Comparison of ENCODE assay signal across 32 mouse cellular contexts in the genomic region with DNA sequence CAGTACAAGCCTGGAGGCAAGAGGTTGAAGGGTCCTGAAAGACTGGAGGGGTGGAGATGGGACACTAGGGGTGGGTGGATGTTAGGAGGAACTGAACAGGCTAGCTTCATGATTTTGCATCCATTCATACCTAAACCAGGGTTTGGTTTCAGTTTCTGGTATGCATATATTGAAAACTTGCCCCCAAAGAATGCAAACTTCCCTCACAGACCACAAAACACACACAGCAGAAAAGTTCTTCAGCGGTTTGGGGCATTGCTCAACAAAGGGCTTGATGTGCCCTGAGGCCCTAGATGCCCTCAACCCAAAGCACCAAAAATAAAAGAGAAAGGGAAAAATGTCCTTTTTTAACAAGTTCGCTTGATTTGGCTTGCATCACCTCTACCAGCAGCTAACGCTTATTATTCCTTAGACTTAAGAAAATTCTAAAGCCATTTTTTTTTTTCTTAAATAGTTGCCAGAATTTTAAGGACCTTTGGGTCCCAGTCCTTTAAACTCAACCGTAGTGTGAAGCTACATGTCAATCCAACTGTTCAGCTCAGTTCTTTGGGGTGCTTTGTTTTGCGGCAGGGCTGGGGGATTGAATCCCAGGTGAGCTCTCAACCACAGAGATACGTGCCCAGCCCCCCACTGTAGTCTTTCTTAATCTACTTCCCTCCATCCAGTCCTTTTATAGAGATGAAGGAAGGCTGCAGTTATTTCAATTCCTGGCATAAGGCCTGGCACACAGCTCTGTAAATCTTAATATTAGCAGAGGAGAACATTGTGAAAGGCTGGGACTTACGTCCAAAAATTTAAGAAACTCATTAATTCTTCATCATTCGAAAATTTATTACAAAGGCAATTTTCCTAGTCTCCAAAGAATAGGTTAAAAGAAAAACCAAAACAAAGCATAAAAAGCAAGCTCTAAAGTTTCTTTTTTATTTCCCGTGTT. TPM values are rescaled to one million over a fixed set of nuclear protein-coding genes. Genes with fewer than 3 reads are reported as not detected.
DNase-seq lines count a peak whose midpoint lies in the region; ATAC-seq and TF ChIP-seq lines count a peak whose summit lies in the region.
"Had no signal": no experiment of that assay in that cellular context is flagged by ENCODE, and none has a peak within 500 bp of the region (broad histone marks: within the 10 kb centered on the region; RNA-seq: fewer than 3 reads in every experiment).

No protein-coding gene starts in this region.

- H3K4me3 ChIP-seq in liver, embryonic 14.5 days (ENCODE audit: insufficient read depth in 1 of 2, low read depth in 2 of 2, low read length in 2 of 2), result no peak overlapping the region
- no peak overlapping the region for H3K4me3 ChIP-seq in liver, embryonic 11.5 days (ENCODE audit: low read depth, low read length)
- H3K4me3 ChIP-seq: gastrocnemius, adult 2 months; hindbrain, embryonic 13.5 days; midbrain, embryonic 15.5 days had no signal

- 40% methylated on average over 9 of the region's 9 CpGs for WGBS in liver, embryonic 14.5 days (ENCODE audit: insufficient replicate concordance)
- WGBS in liver, embryonic 11.5 days, result 45% methylated on average over 9 of the region's 9 CpGs

- no peak for ATAC-seq in liver, embryonic 14.5 days (ENCODE audit: insufficient read depth)
- ATAC-seq in liver, embryonic 11.5 days (replicated peaks; ENCODE audit: low FRiP score), result no peak
- peak; percentile 58 for ATAC-seq in megakaryocyte, adult 5-6 weeks (ENCODE audit: poor library complexity, severe bottlenecking)
- no peak for ATAC-seq in monocyte, adult 5-6 weeks (replicated peaks; ENCODE audit: insufficient number of reproducible peaks, low FRiP score, low TSS enrichment, poor library complexity, severe bottlenecking)
- ATAC-seq: CD4-positive, CD25-positive, alpha-beta regulatory T cell, adult 4 months; forebrain, embryonic 13.5 days; inflammation-experienced regulatory T-cells, adult 6 months; midbrain, embryonic 15.5 days had no signal

- 0 out of 2 replicates have a peak overlapping the region, but pooled peaks have one; percentile 2 for H3K4me2 ChIP-seq in liver, embryonic 14.5 days (ENCODE audit: low read depth)
- no peak overlapping the region for H3K4me2 ChIP-seq in liver, embryonic 11.5 days
- H3K4me2 ChIP-seq: limb, embryonic 15.5 days; midbrain, embryonic 15.5 days had no signal

- no peak overlapping the region for H3K9ac ChIP-seq in liver, embryonic 14.5 days (replicated peaks)
- no peak overlapping the region for H3K9ac ChIP-seq in liver, embryonic 11.5 days (ENCODE audit: low read depth, low read length)
- H3K9ac ChIP-seq: forebrain, embryonic 13.5 days; heart, embryonic 13.5 days; hindbrain, embryonic 13.5 days; limb, embryonic 15.5 days; midbrain, embryonic 15.5 days had no signal

- DNase-seq in liver, embryonic 14.5 days (ENCODE audit: low read depth in 3 of 3, low spot score in 3 of 3), result no peak
- DNase-seq in liver, embryonic 11.5 days (ENCODE audit: low spot score), result no peak
- DNase-seq in 3T3-L1 (ENCODE audit: low read depth, low spot score), result peak; percentile 86
- peak; percentile 8 for DNase-seq in Muller cell, postnatal 12 days (ENCODE audit: inconsistent ontology term)
- DNase-seq in spleen, adult 12 weeks (ENCODE audit: low spot score), result no peak
- DNase-seq in kidney, postnatal 36 days, result no peak
- DNase-seq: adrenal gland, postnatal 10 days; cerebellum, adult 2 months; cerebellum, postnatal 36 days; gastrocnemius, adult 2 months; heart, adult 18-20 months; heart, postnatal 14 days; kidney, adult 2 months; left cerebral cortex, postnatal 4 days; lung, adult 18-20 months; right cerebral cortex, adult 18-20 months; right cerebral cortex, postnatal 4 days; thymus, adult 18-20 months had no signal

- peaks cover 16 to 35% of the 10 kb centered on the region in 2 experiments for H3K4me1 ChIP-seq in liver, embryonic 14.5 days (replicated peaks; ENCODE audit: control insufficient read depth in 2 of 2, insufficient read depth in 2 of 2, low read length in 1 of 2)
- H3K4me1 ChIP-seq in liver, embryonic 11.5 days (replicated peaks; ENCODE audit: control insufficient read depth, insufficient read depth, low read length), result peaks cover 11% of the 10 kb centered on the region

- no peak for TF ChIP-seq EP300 in liver, embryonic 14.5 days (IDR thresholded peaks at IDR 0.05; ENCODE audit: low read depth)

- no peak overlapping the region for H3K27ac ChIP-seq in liver, embryonic 14.5 days
- no peak overlapping the region for H3K27ac ChIP-seq in liver, embryonic 11.5 days (ENCODE audit: low read depth, low read length)
- H3K27ac ChIP-seq: forebrain, embryonic 13.5 days; gastrocnemius, adult 2 months; heart, embryonic 13.5 days; hindbrain, embryonic 13.5 days; kidney, postnatal 0 days; limb, embryonic 15.5 days; midbrain, embryonic 15.5 days had no signal

- peaks cover 40% of the 10 kb centered on the region for H3K27me3 ChIP-seq in liver, embryonic 14.5 days (ENCODE audit: control insufficient read depth, insufficient read depth, low read length)
- peaks cover 30% of the 10 kb centered on the region for H3K27me3 ChIP-seq in liver, embryonic 11.5 days (replicated peaks; ENCODE audit: control insufficient read depth, insufficient read depth, low read length)

- H3K9me3 ChIP-seq in liver, embryonic 14.5 days (ENCODE audit: control insufficient read depth, low read length), result no peaks in the 10 kb centered on the region
- no peaks in the 10 kb centered on the region for H3K9me3 ChIP-seq in liver, embryonic 11.5 days (ENCODE audit: control insufficient read depth, low read length)
- H3K9me3 ChIP-seq: forebrain, embryonic 13.5 days; heart, embryonic 13.5 days; hindbrain, embryonic 13.5 days; limb, embryonic 15.5 days; midbrain, embryonic 15.5 days had no signal

- TF ChIP-seq CTCF in liver, embryonic 14.5 days (IDR thresholded peaks at IDR 0.05; ENCODE audit: low read depth), result no peak

- no peaks in the 10 kb centered on the region for H3K36me3 ChIP-seq in liver, embryonic 14.5 days (replicated peaks; ENCODE audit: control insufficient read depth, insufficient read depth, low read depth)
- no peaks in the 10 kb centered on the region for H3K36me3 ChIP-seq in liver, embryonic 11.5 days (ENCODE audit: control insufficient read depth, insufficient read depth, low read length)
- H3K36me3 ChIP-seq: heart, embryonic 13.5 days; hindbrain, embryonic 13.5 days; limb, embryonic 15.5 days; midbrain, embryonic 15.5 days had no signal

RNA-seq across cellular contexts. Expression of gene Usp44, which starts 1.2 kb away (rescaled TPM):
- polyA plus RNA-seq in liver, embryonic 14.5 days (2012; rRNA removed), result 0.98 and 1.5 TPM in 2 replicates
- 1.5 and 2.2 TPM in 2 replicates for polyA plus RNA-seq in liver, embryonic 14.5 days (2014; fragmentation: Nextera tagmentation; extraction: Ambion mirVana)
- 4.0 and 4.3 TPM in 2 replicates for polyA plus RNA-seq in liver, embryonic 11.5 days (2014; fragmentation: Nextera tagmentation; extraction: Ambion mirVana)
- total RNA-seq in megakaryocyte, adult 5-6 weeks (2015), result 0.09 TPM in 1 of 2 replicates, not detected in the other
- total RNA-seq in megakaryocyte, adult 5-6 weeks (2017), result 0.41 TPM in 1 of 2 replicates, not detected in the other
- total RNA-seq in monocyte, adult 5-6 weeks (2017), result 0.29 TPM in 1 of 3 replicates, not detected in the others
- total RNA-seq: adrenal gland, postnatal 10 days; heart, adult 18-20 months; layer of hippocampus, adult 18-20 months; layer of hippocampus, postnatal 14 days; left cerebral cortex, adult 8-10 months; megakaryocyte-erythroid progenitor cell, adult 5-6 weeks had no signal
- polyA plus RNA-seq: CD4-positive, CD25-positive, alpha-beta regulatory T cell, adult 4 months had no signal

Comparison
In these comparisons a context has a peak if more than half of its experiments do, and no peak if none do; other contexts are left out.
1. DNase-seq: peak in 3T3-L1 (single experiment) and Muller cell, postnatal 12 days (single experiment); none in liver, embryonic 14.5 days (0 of 3), liver, embryonic 11.5 days (single experiment), spleen, adult 12 weeks (single experiment) and kidney, postnatal 36 days (0 of 2).